ENCODE assay signal across 7 mouse cellular contexts in genomic region chr3:89250435-89251040, GRCm38 (mm10). TPM values are rescaled to one million over a fixed set of nuclear protein-coding genes. Genes with fewer than 3 reads are reported as not detected.
DNase-seq lines count a peak whose midpoint lies in the region; TF ChIP-seq lines count a peak whose summit lies in the region.

No protein-coding gene starts in this region.

- TF ChIP-seq POLR2A in testis, adult 2 months (IDR thresholded peaks at IDR 0.05; ENCODE audit: control insufficient read depth, low read depth, low read length): no peak

- peak; percentile 58; the same call in 1 of the 2 replicates for TF ChIP-seq CTCF in testis, adult 2 months (IDR thresholded peaks at IDR 0.05; ENCODE audit: control insufficient read depth, insufficient read depth, insufficient replicate concordance, low read depth, low read length)

- H3K4me1 ChIP-seq in testis, adult 2 months (ENCODE audit: control insufficient read depth, insufficient read depth, low read length): peaks cover 7% of the 10 kb centered on the region

- H3K27ac ChIP-seq in testis, adult 2 months (ENCODE audit: control insufficient read depth, insufficient read depth, low read depth, low read length): no peak overlapping the region

- no peak for DNase-seq in testis, postnatal 14 days (ENCODE audit: low spot score)
- peak; percentile 69 to 77 for DNase-seq in adrenal gland, postnatal 36 days
- peak; percentile 65 for DNase-seq in forelimb bud, embryonic 11.5 days (ENCODE audit: low read depth, low spot score)
- peak; percentile 85 to 88 for DNase-seq in kidney, adult 8-10 months
- peak; percentile 81 for DNase-seq in lung, postnatal 4 days
- DNase-seq in thymus, postnatal 36 days: peak; percentile 65 to 69

- no peak overlapping the region for H3K4me3 ChIP-seq in testis, adult 2 months (ENCODE audit: control insufficient read depth, low read depth, low read length)

- no peaks in the 10 kb centered on the region for H3K36me3 ChIP-seq in testis, adult 2 months (ENCODE audit: control insufficient read depth, insufficient read depth, low read length)

- no peaks in the 10 kb centered on the region for H3K27me3 ChIP-seq in testis, adult 2 months (ENCODE audit: control insufficient read depth, insufficient read depth, low read length)

RNA-seq across cellular contexts. Expression of gene Trim46, which starts 4.4 kb away (rescaled TPM):
- 27.7 and 27.9 TPM in 2 replicates for polyA plus RNA-seq in testis, adult 2 months (2012; rRNA removed)
- 1 to 10 TPM; 1.3 to 1.6 TPM for total RNA-seq in adrenal gland, postnatal 36 days (2021)

RNA-seq across cellular contexts. Expression of gene Krtcap2, which starts 4.8 kb away (rescaled TPM):
- polyA plus RNA-seq in testis, adult 2 months (2012; rRNA removed): 30.7 and 43.7 TPM in 2 replicates
- total RNA-seq in adrenal gland, postnatal 36 days (2021): 100 to 1,000 TPM; 114 to 139 TPM

RNA-seq across cellular contexts. Expression of gene Dpm3, which starts 8.6 kb away (rescaled TPM):
- polyA plus RNA-seq in testis, adult 2 months (2012; rRNA removed): 42.2 and 53.9 TPM in 2 replicates
- 100 to 1,000 TPM; 117 to 130 TPM for total RNA-seq in adrenal gland, postnatal 36 days (2021)

RNA-seq across cellular contexts. Expression of gene Slc50a1, which starts 19.8 kb away (rescaled TPM):
- polyA plus RNA-seq in testis, adult 2 months (2012; rRNA removed): 9.7 and 12.7 TPM in 2 replicates
- total RNA-seq in adrenal gland, postnatal 36 days (2021): 10 to 100 TPM; 42.0 to 47.7 TPM

RNA-seq across cellular contexts. Expression of gene Muc1, which starts 21.7 kb away (rescaled TPM):
- 35.1 and 38.3 TPM in 2 replicates for polyA plus RNA-seq in testis, adult 2 months (2012; rRNA removed)
- under 1 TPM in 1 of 2 experiments, not detected in 1; 0.56 TPM for total RNA-seq in adrenal gland, postnatal 36 days (2021)
